In the genomic region with DNA sequence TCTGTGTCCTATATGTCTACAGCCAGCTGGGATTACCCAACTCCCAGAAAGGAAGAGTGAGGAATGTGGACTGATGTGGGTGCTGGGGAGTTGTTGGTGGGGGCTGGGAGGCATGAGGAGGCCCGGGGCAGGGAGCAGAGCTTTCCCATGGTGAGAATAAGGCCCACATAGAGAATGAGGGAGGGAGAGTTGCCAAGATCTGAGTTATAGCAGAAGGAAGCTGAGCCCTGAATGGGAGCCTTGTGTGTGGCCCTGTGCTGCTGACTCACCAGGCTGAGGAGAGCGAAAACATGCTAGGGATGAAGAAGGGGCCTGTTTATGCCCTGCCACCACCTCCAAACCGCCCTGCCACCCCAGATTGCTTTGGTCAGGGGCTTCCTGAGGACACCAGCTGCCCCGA, we compare ENCODE assay signal across 8 mouse cellular contexts. TPM values are rescaled to one million over a fixed set of nuclear protein-coding genes. Genes with fewer than 3 reads are reported as not detected.
DNase-seq lines count a peak whose midpoint lies in the region; ATAC-seq and TF ChIP-seq lines count a peak whose summit lies in the region.

No protein-coding gene starts in this region.

- H3K4me2 ChIP-seq in embryonic facial prominence, embryonic 14.5 days (ENCODE audit: low read depth, low read length) = peak overlapping the region; percentile 18; the same call in 1 of the 2 replicates
- H3K4me2 ChIP-seq in hindbrain, embryonic 15.5 days = no peak overlapping the region
- no peak overlapping the region for H3K4me2 ChIP-seq in lung, postnatal 0 days (replicated peaks; ENCODE audit: low read depth, low read length)
- peak overlapping the region; percentile 34; the same call in 1 of the 2 replicates for H3K4me2 ChIP-seq in stomach, embryonic 16.5 days (ENCODE audit: low read depth, low read length)

- ATAC-seq in embryonic facial prominence, embryonic 14.5 days (ENCODE audit: low read depth) = peak; percentile 75
- peak; percentile 77 for ATAC-seq in hindbrain, embryonic 15.5 days (ENCODE audit: low FRiP score, low read depth)
- peak; percentile 60 for ATAC-seq in lung, postnatal 0 days
- ATAC-seq in stomach, embryonic 16.5 days (ENCODE audit: insufficient read depth, low FRiP score) = peak; percentile 84; the same call in 1 of the 2 replicates

- H3K36me3 ChIP-seq in embryonic facial prominence, embryonic 14.5 days (ENCODE audit: control insufficient read depth, insufficient read depth, low read length) = no peaks in the 10 kb centered on the region
- H3K36me3 ChIP-seq in hindbrain, embryonic 15.5 days = no peaks in the 10 kb centered on the region
- H3K36me3 ChIP-seq in lung, postnatal 0 days (ENCODE audit: insufficient read depth, low read length) = no peaks in the 10 kb centered on the region
- H3K36me3 ChIP-seq in stomach, embryonic 16.5 days (ENCODE audit: control insufficient read depth, insufficient read depth, low read length) = no peaks in the 10 kb centered on the region

- no peak overlapping the region for H3K9ac ChIP-seq in embryonic facial prominence, embryonic 14.5 days (ENCODE audit: low read depth, low read length)
- no peak overlapping the region for H3K9ac ChIP-seq in hindbrain, embryonic 15.5 days
- no peak overlapping the region for H3K9ac ChIP-seq in lung, postnatal 0 days (replicated peaks; ENCODE audit: low read depth)
- peak overlapping the region; percentile 58 for H3K9ac ChIP-seq in stomach, embryonic 16.5 days (ENCODE audit: low read length)

- H3K27me3 ChIP-seq in embryonic facial prominence, embryonic 14.5 days (replicated peaks; ENCODE audit: control insufficient read depth, insufficient read depth, low read length) = no peaks in the 10 kb centered on the region
- no peaks in the 10 kb centered on the region for H3K27me3 ChIP-seq in hindbrain, embryonic 15.5 days
- H3K27me3 ChIP-seq in lung, postnatal 0 days (replicated peaks; ENCODE audit: insufficient read depth, low read length) = no peaks in the 10 kb centered on the region
- H3K27me3 ChIP-seq in stomach, embryonic 16.5 days (ENCODE audit: control insufficient read depth, insufficient read depth, low read length) = no peaks in the 10 kb centered on the region

- peak; percentile 30 for DNase-seq in embryo, embryonic 10 days (ENCODE audit: low spot score)
- no peak for DNase-seq in embryo, embryonic 9.5 days (ENCODE audit: extremely low spot score)
- DNase-seq in 416B (ENCODE audit: low read depth) = peak; percentile 27
- DNase-seq in embryonic facial prominence, embryonic 14.5 days (ENCODE audit: low spot score) = peak; percentile 82
- DNase-seq in lung, postnatal 0 days (ENCODE audit: low spot score) = peak; percentile 85
- DNase-seq in embryo, embryonic 11 days = no peak

- no peak for TF ChIP-seq CTCF in lung, postnatal 0 days (IDR thresholded peaks at IDR 0.05)

- H3K4me3 ChIP-seq in embryonic facial prominence, embryonic 14.5 days (ENCODE audit: low read depth, low read length) = no peak overlapping the region
- H3K4me3 ChIP-seq in hindbrain, embryonic 15.5 days = no peak overlapping the region
- no peak overlapping the region for H3K4me3 ChIP-seq in lung, postnatal 0 days (ENCODE audit: low read depth, low read length)
- H3K4me3 ChIP-seq in stomach, embryonic 16.5 days (replicated peaks; ENCODE audit: low read length) = no peak overlapping the region

- peaks cover 14% of the 10 kb centered on the region; the same call in 1 of the 2 replicates for H3K4me1 ChIP-seq in embryonic facial prominence, embryonic 14.5 days (ENCODE audit: control insufficient read depth, insufficient read depth, low read length)
- peaks cover 16% of the 10 kb centered on the region for H3K4me1 ChIP-seq in hindbrain, embryonic 15.5 days (replicated peaks)
- peaks cover 30% of the 10 kb centered on the region; the same call in 1 of the 2 replicates for H3K4me1 ChIP-seq in lung, postnatal 0 days (ENCODE audit: insufficient read depth, low read depth, low read length)
- H3K4me1 ChIP-seq in stomach, embryonic 16.5 days (ENCODE audit: control insufficient read depth, insufficient read depth, low read length) = peaks cover 19% of the 10 kb centered on the region

- H3K9me3 ChIP-seq in embryonic facial prominence, embryonic 14.5 days (ENCODE audit: control insufficient read depth, low read length) = no peaks in the 10 kb centered on the region
- H3K9me3 ChIP-seq in hindbrain, embryonic 15.5 days = no peaks in the 10 kb centered on the region
- no peaks in the 10 kb centered on the region for H3K9me3 ChIP-seq in lung, postnatal 0 days (ENCODE audit: low read length)
- no peaks in the 10 kb centered on the region for H3K9me3 ChIP-seq in stomach, embryonic 16.5 days (replicated peaks; ENCODE audit: control insufficient read depth, low read length)

- no peak for TF ChIP-seq EP300 in lung, postnatal 0 days (IDR thresholded peaks at IDR 0.05)

- 28% methylated on average over 4 of the region's 4 CpGs for WGBS in embryonic facial prominence, embryonic 14.5 days
- 51% methylated on average over 4 of the region's 4 CpGs for WGBS in hindbrain, embryonic 15.5 days
- 17% methylated on average over 4 of the region's 4 CpGs for WGBS in lung, postnatal 0 days
- WGBS in stomach, embryonic 16.5 days = 30% methylated on average over 4 of the region's 4 CpGs

- H3K27ac ChIP-seq in embryonic facial prominence, embryonic 14.5 days (replicated peaks; ENCODE audit: low read depth, low read length) = peak overlapping the region; percentile 69
- H3K27ac ChIP-seq in hindbrain, embryonic 15.5 days (replicated peaks) = peak overlapping the region; percentile 81
- peak overlapping the region; percentile 71 for H3K27ac ChIP-seq in lung, postnatal 0 days (ENCODE audit: low read length)
- H3K27ac ChIP-seq in stomach, embryonic 16.5 days (ENCODE audit: low read length) = peak overlapping the region; percentile 87

RNA-seq across cellular contexts. Expression of a gene that starts 32.1 kb away (rescaled TPM):
- polyA plus RNA-seq in embryonic facial prominence, embryonic 14.5 days (2014; fragmentation: Nextera tagmentation; extraction: Ambion mirVana) = 1.3 and 1.4 TPM in 2 replicates
- 1.1 and 1.2 TPM in 2 replicates for polyA plus RNA-seq in hindbrain, embryonic 15.5 days (2015; fragmentation: Nextera tagmentation; extraction: Ambion mirVana)
- 0.44 and 0.88 TPM in 2 replicates for polyA plus RNA-seq in lung, postnatal 0 days (2015; fragmentation: Nextera tagmentation; extraction: Ambion mirVana)
- 2.1 and 3.1 TPM in 2 replicates for polyA plus RNA-seq in stomach, embryonic 16.5 days (2015; fragmentation: Nextera tagmentation; extraction: Ambion mirVana)

RNA-seq across cellular contexts. Expression of a gene that starts 59.1 kb away (rescaled TPM):
- 27.4 and 29.4 TPM in 2 replicates for polyA plus RNA-seq in embryonic facial prominence, embryonic 14.5 days (2014; fragmentation: Nextera tagmentation; extraction: Ambion mirVana)
- 47.4 and 50.6 TPM in 2 replicates for polyA plus RNA-seq in hindbrain, embryonic 15.5 days (2015; fragmentation: Nextera tagmentation; extraction: Ambion mirVana)
- polyA plus RNA-seq in lung, postnatal 0 days (2015; fragmentation: Nextera tagmentation; extraction: Ambion mirVana) = 70.4 and 82.1 TPM in 2 replicates
- polyA plus RNA-seq in stomach, embryonic 16.5 days (2015; fragmentation: Nextera tagmentation; extraction: Ambion mirVana) = 25.8 and 28.7 TPM in 2 replicates

Comparison
In these comparisons a context has a peak if more than half of its experiments do, and no peak if none do; other contexts are left out.
1. DNase-seq: peak in embryo, embryonic 10 days (single experiment), 416B (single experiment), embryonic facial prominence, embryonic 14.5 days (single experiment) and lung, postnatal 0 days (single experiment); none in embryo, embryonic 9.5 days (single experiment) and embryo, embryonic 11 days (single experiment).
2. H3K4me2 ChIP-seq: peak in embryonic facial prominence, embryonic 14.5 days (single experiment) and stomach, embryonic 16.5 days (single experiment); none in hindbrain, embryonic 15.5 days (single experiment) and lung, postnatal 0 days (single experiment).
3. Peak in every context shown above with its lines, with median percentiles within 50 percentile points of each other: ATAC-seq and H3K27ac ChIP-seq.